Mouse (Mus musculus) heart, postnatal 0 days (tissue): ENCODE measurements at regions not wholly inside any gene's neighbourhood (a gene's known extent, or its start where the extent isn't known, plus 50 kb on each side); places are given as distances from the start of the nearest gene placed in this dataset.

Experiments
- ATAC-seq: fragments of 200-750 bp; cut with Nextera tagmentation; 2 replicates; pipeline ENCODE4 v1.8.0; 2017; ENCODE audit warnings: low read depth, moderate number of reproducible peaks, moderate library complexity; ENCODE audit not compliant: insufficient read depth
- DNase-seq: peaks from one replicate; pipeline ENCODE4 v3.0.0-alpha.2; 2016; ENCODE audit warnings: low spot score
- H3K27ac ChIP-seq: fragments of 300-500 bp; sonication (generic); 2 replicates; pipeline ENCODE4 v1.5.1; 2014; ENCODE audit warnings: low read depth, mild to moderate bottlenecking
- H3K27me3 ChIP-seq: fragments of 300-500 bp; sonication (generic); 2 replicates; pipeline ENCODE4 v1.6.1; 2014; ENCODE audit warnings: low read length, mixed read lengths; ENCODE audit not compliant: control insufficient read depth, insufficient read depth
- H3K36me3 ChIP-seq: fragments of 300-500 bp; sonication (generic); replicated peaks from 2 replicates; pipeline ENCODE4 v1.6.1; 2014; ENCODE audit warnings: low read length, mixed read lengths; ENCODE audit not compliant: control insufficient read depth, insufficient read depth
- H3K4me1 ChIP-seq: fragments of 300-500 bp; sonication (generic); 2 replicates; pipeline ENCODE4 v1.6.1; 2014; ENCODE audit warnings: antibody characterized with exemption; ENCODE audit not compliant: control insufficient read depth, insufficient read depth
- H3K4me2 ChIP-seq: fragments of 300-500 bp; sonication (generic); 2 replicates; pipeline ENCODE4 v1.6.1; 2014; ENCODE audit warnings: low read depth, mild to moderate bottlenecking, low read length, moderate library complexity
- H3K4me3 ChIP-seq: fragments of 300-500 bp; sonication (generic); 2 replicates; pipeline ENCODE4 v1.5.1; 2014; ENCODE audit warnings: low read depth, low read length
- H3K9ac ChIP-seq: fragments of 300-500 bp; sonication (generic); replicated peaks from 2 replicates; pipeline ENCODE4 v1.6.1; 2014; ENCODE audit warnings: low read depth, low read length, mixed read lengths
- H3K9me3 ChIP-seq: fragments of 300-500 bp; sonication (generic); replicated peaks from 2 replicates; pipeline ENCODE4 v1.6.1; 2016; ENCODE audit warnings: low read length; ENCODE audit not compliant: control insufficient read depth
- CTCF ChIP-seq: IDR thresholded peaks from 2 replicates; pipeline ENCODE4 v1.5.1; 2016; ENCODE audit warnings: antibody characterized with exemption, control low read depth, low read depth
- EP300 ChIP-seq: IDR thresholded peaks from 2 replicates; pipeline ENCODE4 v1.6.1; 2016; ENCODE audit warnings: antibody characterized with exemption, low read depth
- WGBS: fragments of 180-500 bp; shearing (Covaris S2); extraction: QIAGEN DNeasy Blood & Tissue Kit; methylation state at CpG from one replicate; pipeline ENCODE4 v1.1.7; 2014; 5-methylcytosine and 5-hydroxymethylcytosine counted together

- H3K36me3 ChIP-seq: no peaks in the 10 kb centered on the region
- DNase-seq: no peak
- H3K9me3 ChIP-seq: no peaks in the 10 kb centered on the region
- H3K27ac ChIP-seq: no peak overlapping the region
- no peaks in the 10 kb centered on the region for H3K27me3 ChIP-seq
- ATAC-seq: no peak
- no peak overlapping the region for H3K4me3 ChIP-seq
- H3K9ac ChIP-seq: no peak overlapping the region
- H3K4me2 ChIP-seq: no peak overlapping the region
- H3K4me1 ChIP-seq: peaks cover 3% of the 10 kb centered on the region; the same call in 1 of the 2 replicates
- TF ChIP-seq CTCF (no peak), EP300 (no peak)
- 60% methylated on average over 3 of the region's 3 CpGs for WGBS
Observed at GRCm38 (mm10) chr8:82265745-82266144, 137.3 kb downstream of the Il15 start.

GRCm38 (mm10) chr8:82262196-82262595 is 140.8 kb downstream of the Il15 start:
- H3K9ac ChIP-seq: no peak overlapping the region
- no peaks in the 10 kb centered on the region for H3K36me3 ChIP-seq
- TF ChIP-seq EP300: no peak
- no peak for TF ChIP-seq CTCF
- no peak overlapping the region for H3K4me3 ChIP-seq
- no peaks in the 10 kb centered on the region for H3K9me3 ChIP-seq
- DNase-seq: no peak
- no peak overlapping the region for H3K4me2 ChIP-seq
- 82% methylated on average over 4 of the region's 4 CpGs for WGBS
- no peak for ATAC-seq
- H3K4me1 ChIP-seq: peaks cover 6% of the 10 kb centered on the region; the same call in 1 of the 2 replicates
- H3K27ac ChIP-seq: no peak overlapping the region
- H3K27me3 ChIP-seq: no peaks in the 10 kb centered on the region

- no peak for DNase-seq
- Histone ChIP-seq H3K36me3 (no peaks in the 10 kb centered on the region), H3K4me1 (peaks cover 6% of the 10 kb centered on the region; the same call in 1 of the 2 replicates), H3K27ac (no peak overlapping the region), H3K4me3 (no peak overlapping the region), H3K9ac (no peak overlapping the region), H3K4me2 (no peak overlapping the region), H3K27me3 (no peaks in the 10 kb centered on the region), H3K9me3 (no peaks in the 10 kb centered on the region)
- no peak for ATAC-seq
- WGBS: 78% methylated on average over 1 of the region's 1 CpGs
- no peak for TF ChIP-seq CTCF
- no peak for TF ChIP-seq EP300
Observed at GRCm38 (mm10) chr8:82260613-82261012, 142.4 kb downstream of the Il15 start.

- H3K9ac ChIP-seq: no peak overlapping the region
- no peak for TF ChIP-seq EP300
- TF ChIP-seq CTCF: no peak
- H3K4me2 ChIP-seq: no peak overlapping the region
- DNase-seq (no peak), ATAC-seq (no peak)
- no peak overlapping the region for H3K4me3 ChIP-seq
- peaks cover 3% of the 10 kb centered on the region; the same call in 1 of the 2 replicates for H3K4me1 ChIP-seq
- no peaks in the 10 kb centered on the region for H3K9me3 ChIP-seq
- 49% methylated on average over 2 of the region's 2 CpGs for WGBS
- no peak overlapping the region for H3K27ac ChIP-seq
- H3K27me3 ChIP-seq: no peaks in the 10 kb centered on the region
- no peaks in the 10 kb centered on the region for H3K36me3 ChIP-seq
Observed at GRCm38 (mm10) chr8:82255815-82256214, 147.2 kb downstream of the Il15 start.

GRCm38 (mm10) chr8:82252406-82252805 is 150.6 kb downstream of the Il15 start:
- TF ChIP-seq EP300 (no peak), CTCF (no peak)
- Histone ChIP-seq H3K9ac (no peak overlapping the region), H3K9me3 (no peaks in the 10 kb centered on the region), H3K4me2 (no peak overlapping the region), H3K27me3 (no peaks in the 10 kb centered on the region), H3K36me3 (no peaks in the 10 kb centered on the region), H3K27ac (no peak overlapping the region), H3K4me1 (no peaks in the 10 kb centered on the region; the same call in 1 of the 2 replicates), H3K4me3 (no peak overlapping the region)
- no peak for ATAC-seq
- no peak for DNase-seq

GRCm38 (mm10) chr8:82249841-82250577 is 153.0 kb downstream of the Il15 start:
- DNase-seq (no peak), ATAC-seq (no peak)
- no peaks in the 10 kb centered on the region for H3K27me3 ChIP-seq
- H3K4me2 ChIP-seq: no peak overlapping the region
- H3K9me3 ChIP-seq: no peaks in the 10 kb centered on the region
- H3K9ac ChIP-seq: no peak overlapping the region
- TF ChIP-seq CTCF: no peak
- no peak for TF ChIP-seq EP300
- H3K4me3 ChIP-seq: no peak overlapping the region
- no peak overlapping the region for H3K27ac ChIP-seq
- H3K36me3 ChIP-seq: no peaks in the 10 kb centered on the region
- 67% methylated on average over 3 of the region's 3 CpGs for WGBS
- H3K4me1 ChIP-seq: no peaks in the 10 kb centered on the region
